Mouse (Mus musculus): Measurements from ENCODE around the gene A730049H05Rik. TPM values are rescaled to one million over a fixed set of nuclear protein-coding genes. Genes with fewer than 3 reads are reported as not detected.

The A730049H05Rik gene
- polyA plus RNA-seq (2015; fragmentation: Nextera tagmentation; extraction: Ambion mirVana) = not detected in 2 replicates

- Histone ChIP-seq H3K36me3 (replicated peaks; ENCODE audit: insufficient read depth, low read length) (no peaks in the 10 kb centered on the region), H3K27ac (ENCODE audit: low read depth) (no peak within 1 kb of the TSS), H3K9ac (replicated peaks) (no peak within 1 kb of the TSS), H3K27me3 (ENCODE audit: insufficient read depth, low read length) (no peaks in the 10 kb centered on the region), H3K4me3 (ENCODE audit: low read depth, low read length) (no peak within 1 kb of the TSS), H3K4me2 (ENCODE audit: low read depth, low read length) (no peak within 1 kb of the TSS), H3K9me3 (ENCODE audit: low read length) (no peaks in the 10 kb centered on the region), H3K4me1 (ENCODE audit: insufficient read depth) (no peaks in the 10 kb centered on the region)
- WGBS (ENCODE audit: insufficient replicate concordance) = 38% methylated on average over 8 of the region's 8 CpGs
- TF ChIP-seq CTCF (IDR thresholded peaks at IDR 0.05; ENCODE audit: low read depth) (no peak), EP300 (IDR thresholded peaks at IDR 0.05; ENCODE audit: low read depth) (no peak)
- ATAC-seq (no peak), DNase-seq (no peak)
Measured at GRCm38 (mm10) chr6:92816311-92816751, at the start of gene A730049H05Rik. Gene A730049H05Rik (plus strand): TSS chr6:92816478.

GRCm38 (mm10) chr6:92776356-92776755 lies 39.9 kb upstream of the A730049H05Rik start:
- 8% methylated on average over 2 of the region's 2 CpGs for WGBS (ENCODE audit: insufficient replicate concordance)
- Histone ChIP-seq H3K36me3 (replicated peaks; ENCODE audit: insufficient read depth, low read length) (no peaks in the 10 kb centered on the region), H3K4me2 (ENCODE audit: low read depth, low read length) (no peak overlapping the region), H3K9me3 (ENCODE audit: low read length) (no peaks in the 10 kb centered on the region), H3K27me3 (ENCODE audit: insufficient read depth, low read length) (no peaks in the 10 kb centered on the region), H3K9ac (replicated peaks) (no peak overlapping the region), H3K4me1 (ENCODE audit: insufficient read depth) (no peaks in the 10 kb centered on the region), H3K27ac (ENCODE audit: low read depth) (no peak overlapping the region), H3K4me3 (ENCODE audit: low read depth, low read length) (no peak overlapping the region)
- TF ChIP-seq EP300 (IDR thresholded peaks at IDR 0.05; ENCODE audit: low read depth) (no peak), CTCF (IDR thresholded peaks at IDR 0.05; ENCODE audit: low read depth) (peak; percentile 69)
- ATAC-seq (no peak), DNase-seq (no peak)

GRCm38 (mm10) chr6:92779140-92779934 lies 36.9 kb upstream of the A730049H05Rik start:
- H3K9ac ChIP-seq (replicated peaks) = no peak overlapping the region

GRCm38 (mm10) chr6:92779935-92780205 lies 36.4 kb upstream of the A730049H05Rik start:
- DNase-seq = no peak
- no peak overlapping the region for H3K4me3 ChIP-seq (ENCODE audit: low read depth, low read length)
- WGBS (ENCODE audit: insufficient replicate concordance) = 47% methylated on average over 5 of the region's 5 CpGs

More at GRCm38 (mm10) chr6:92779140-92779934, 36.9 kb upstream of the A730049H05Rik start:
- Histone ChIP-seq H3K9me3 (ENCODE audit: low read length) (no peaks in the 10 kb centered on the region), H3K4me1 (ENCODE audit: insufficient read depth) (no peaks in the 10 kb centered on the region), H3K36me3 (replicated peaks; ENCODE audit: insufficient read depth, low read length) (no peaks in the 10 kb centered on the region), H3K4me2 (ENCODE audit: low read depth, low read length) (no peak overlapping the region), H3K4me3 (ENCODE audit: low read depth, low read length) (no peak overlapping the region), H3K27ac (ENCODE audit: low read depth) (no peak overlapping the region), H3K27me3 (ENCODE audit: insufficient read depth, low read length) (no peaks in the 10 kb centered on the region)
- ATAC-seq = no peak
- no peak for DNase-seq
- 69% methylated on average over 11 of the region's 11 CpGs for WGBS (ENCODE audit: insufficient replicate concordance)
- TF ChIP-seq CTCF (IDR thresholded peaks at IDR 0.05; ENCODE audit: low read depth) = no peak
- TF ChIP-seq EP300 (IDR thresholded peaks at IDR 0.05; ENCODE audit: low read depth) = no peak

GRCm38 (mm10) chr6:92781446-92781845 lies 34.8 kb upstream of the A730049H05Rik start:
- Histone ChIP-seq H3K4me1 (ENCODE audit: insufficient read depth) (no peaks in the 10 kb centered on the region), H3K9me3 (ENCODE audit: low read length) (no peaks in the 10 kb centered on the region), H3K36me3 (replicated peaks; ENCODE audit: insufficient read depth, low read length) (no peaks in the 10 kb centered on the region), H3K9ac (replicated peaks) (no peak overlapping the region), H3K4me2 (ENCODE audit: low read depth, low read length) (no peak overlapping the region), H3K4me3 (ENCODE audit: low read depth, low read length) (no peak overlapping the region), H3K27me3 (ENCODE audit: insufficient read depth, low read length) (peaks cover 7% of the 10 kb centered on the region; the same call in 1 of the 2 replicates), H3K27ac (ENCODE audit: low read depth) (no peak overlapping the region)
- no peak for ATAC-seq
- TF ChIP-seq EP300 (IDR thresholded peaks at IDR 0.05; ENCODE audit: low read depth) (no peak), CTCF (IDR thresholded peaks at IDR 0.05; ENCODE audit: low read depth) (no peak)
- WGBS (ENCODE audit: insufficient replicate concordance) = 86% methylated on average over 6 of the region's 6 CpGs
- DNase-seq = no peak

More at GRCm38 (mm10) chr6:92779935-92780205, 36.4 kb upstream of the A730049H05Rik start:
- no peak overlapping the region for H3K9ac ChIP-seq (replicated peaks)
- H3K27ac ChIP-seq (ENCODE audit: low read depth) = no peak overlapping the region
- no peak overlapping the region for H3K4me2 ChIP-seq (ENCODE audit: low read depth, low read length)
- TF ChIP-seq CTCF (IDR thresholded peaks at IDR 0.05; ENCODE audit: low read depth) (no peak), EP300 (IDR thresholded peaks at IDR 0.05; ENCODE audit: low read depth) (no peak)
- no peaks in the 10 kb centered on the region for H3K9me3 ChIP-seq (ENCODE audit: low read length)
- no peak for ATAC-seq
- H3K27me3 ChIP-seq (ENCODE audit: insufficient read depth, low read length) = no peaks in the 10 kb centered on the region
- H3K36me3 ChIP-seq (replicated peaks; ENCODE audit: insufficient read depth, low read length) = no peaks in the 10 kb centered on the region
- no peaks in the 10 kb centered on the region for H3K4me1 ChIP-seq (ENCODE audit: insufficient read depth)

- WGBS (ENCODE audit: insufficient replicate concordance) = 12% methylated on average over 7 of the region's 7 CpGs
- Histone ChIP-seq H3K4me2 (ENCODE audit: low read depth, low read length) (no peak overlapping the region), H3K4me1 (ENCODE audit: insufficient read depth) (no peaks in the 10 kb centered on the region), H3K36me3 (replicated peaks; ENCODE audit: insufficient read depth, low read length) (no peaks in the 10 kb centered on the region), H3K27ac (ENCODE audit: low read depth) (no peak overlapping the region), H3K9ac (replicated peaks) (no peak overlapping the region), H3K9me3 (ENCODE audit: low read length) (no peaks in the 10 kb centered on the region), H3K27me3 (ENCODE audit: insufficient read depth, low read length) (peaks cover 10% of the 10 kb centered on the region; the same call in 1 of the 2 replicates), H3K4me3 (ENCODE audit: low read depth, low read length) (no peak overlapping the region)
- no peak for ATAC-seq
- TF ChIP-seq EP300 (IDR thresholded peaks at IDR 0.05; ENCODE audit: low read depth) = no peak
- TF ChIP-seq CTCF (IDR thresholded peaks at IDR 0.05; ENCODE audit: low read depth) = peak; percentile 79
- DNase-seq = peak; percentile 55
Measured at GRCm38 (mm10) chr6:92784782-92785181, 31.5 kb upstream of the A730049H05Rik start.

All from liver, postnatal 0 days (tissue).